Mouse (Mus musculus) heart, embryonic 14.5 days (tissue): ENCODE data around the gene Rhobtb3. TPM values are rescaled to one million over a fixed set of nuclear protein-coding genes. Genes with fewer than 3 reads are reported as not detected.

Experiments used
- ATAC-seq: fragments of 200-750 bp; cut with Nextera tagmentation; 2 replicates; pipeline ENCODE4 v1.8.0; 2017; ENCODE audit warnings: low read depth, moderate TSS enrichment; ENCODE audit not compliant: insufficient number of reproducible peaks, insufficient read depth, low FRiP score
- H3K27ac ChIP-seq, 2 experiments: fragments of 200-500 bp in 1 of 2; fragments of 300-500 bp in 1 of 2; sonication (generic) in 1 of 2; replicated peaks in 1 of 2; 2 replicates each; pipeline ENCODE4 v1.5.1; 2012 to 2014; ENCODE audit warnings: low read depth in 2 of 2, low read length in 2 of 2, control low read depth in 1 of 2, mild to moderate bottlenecking in 1 of 2, mixed read lengths in 1 of 2; ENCODE audit not compliant: control insufficient read depth in 1 of 2, insufficient read depth in 1 of 2
- H3K27me3 ChIP-seq: fragments of 300-500 bp; sonication (generic); 2 replicates; pipeline ENCODE4 v1.6.1; 2014; ENCODE audit warnings: mild to moderate bottlenecking, low read length, control low read depth; ENCODE audit not compliant: control insufficient read depth, insufficient read depth
- H3K36me3 ChIP-seq: fragments of 300-500 bp; sonication (generic); 2 replicates; pipeline ENCODE4 v1.6.1; 2014; ENCODE audit warnings: mild to moderate bottlenecking, control low read depth, low read length, mixed read lengths; ENCODE audit not compliant: control insufficient read depth, insufficient read depth
- H3K4me1 ChIP-seq, 2 experiments: fragments of 200-500 bp in 1 of 2; fragments of 300-500 bp in 1 of 2; sonication (generic) in 1 of 2; 2 replicates each; pipeline ENCODE4 v1.6.1; 2012 to 2014; ENCODE audit warnings: low read length in 2 of 2, control low read depth in 1 of 2, mixed read lengths in 1 of 2; ENCODE audit not compliant: control insufficient read depth in 2 of 2, insufficient read depth in 2 of 2
- H3K4me2 ChIP-seq: fragments of 300-500 bp; sonication (generic); 2 replicates; pipeline ENCODE4 v1.6.1; 2014; ENCODE audit warnings: mild to moderate bottlenecking, low read length
- H3K4me3 ChIP-seq, 2 experiments: fragments of 200-500 bp in 1 of 2; fragments of 300-500 bp in 1 of 2; sonication (generic) in 1 of 2; 2 replicates each; pipeline ENCODE4 v1.5.1; 2012 to 2014; ENCODE audit warnings: low read length in 2 of 2, mild to moderate bottlenecking in 2 of 2, control low read depth in 1 of 2, low read depth in 1 of 2, moderate library complexity in 1 of 2; ENCODE audit not compliant: control insufficient read depth in 1 of 2, insufficient read depth in 1 of 2
- H3K9ac ChIP-seq: fragments of 300-500 bp; sonication (generic); 2 replicates; pipeline ENCODE4 v1.6.1; 2014; ENCODE audit warnings: mild to moderate bottlenecking, low read length
- H3K9me3 ChIP-seq: fragments of 300-500 bp; sonication (generic); 2 replicates; pipeline ENCODE4 v1.6.1; 2016; ENCODE audit warnings: low read length, control low read depth; ENCODE audit not compliant: control insufficient read depth
- WGBS: fragments of 180-500 bp; shearing (Covaris S2); extraction: QIAGEN DNeasy Blood & Tissue Kit; methylation state at CpG from one replicate; pipeline ENCODE4 v1.1.7; 2014; 5-methylcytosine and 5-hydroxymethylcytosine counted together
- polyA plus RNA-seq: library from polyadenylated mRNA; unstranded; fragments of >200 nt; fragmentation: Nextera tagmentation; extraction: Ambion mirVana; gene quantifications from 2 replicates; pipeline ENCODE4 v1.2.1, GENCODE M21; 2014

The Rhobtb3 gene
- polyA plus RNA-seq, 1 experiment from 2014 or later: 35.0 TPM

DNA sequence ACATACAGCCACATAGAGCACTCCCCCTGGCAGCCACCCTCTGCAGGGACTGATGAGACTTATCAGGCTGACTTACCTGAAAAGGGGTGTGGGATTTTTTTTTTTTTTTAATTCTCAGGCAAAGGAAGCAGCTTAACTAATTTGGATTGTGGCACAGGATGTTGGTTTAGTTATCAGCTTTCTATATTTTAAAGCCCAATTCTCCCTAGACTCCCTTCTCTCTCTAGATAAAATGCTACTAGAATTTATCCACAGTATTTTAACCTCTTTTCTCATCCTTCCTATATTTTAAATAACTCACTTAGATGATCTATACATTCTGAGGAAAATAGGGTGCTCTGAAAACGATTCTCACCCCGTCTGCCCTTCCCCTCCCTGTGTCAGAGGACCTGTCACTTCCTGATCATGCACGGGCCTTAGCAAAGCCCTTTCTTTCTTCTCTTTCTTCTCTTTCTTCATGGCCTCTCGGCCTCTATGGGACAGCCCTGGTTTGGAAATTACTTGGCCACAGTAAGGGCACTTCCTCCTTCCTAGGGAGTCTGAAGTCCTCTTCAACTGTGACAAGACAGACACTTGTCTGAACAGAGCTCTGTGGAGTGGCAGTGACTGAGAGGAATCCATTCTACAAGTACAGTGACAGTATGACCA, 98.1 kb downstream of the Rhobtb3 start:
- ATAC-seq: no peak
- Histone ChIP-seq H3K27me3 (no peaks in the 10 kb centered on the region), H3K4me2 (no peak overlapping the region), H3K4me1 (peaks cover 2 to 20% of the 10 kb centered on the region in 2 experiments; a peak in 3 of 4 replicates), H3K9ac (no peak overlapping the region), H3K36me3 (peaks cover 22% of the 10 kb centered on the region), H3K27ac (no peak overlapping the region), H3K4me3 (no peak overlapping the region), H3K9me3 (no peaks in the 10 kb centered on the region)
- 63% methylated on average over 4 of the region's 4 CpGs for WGBS

DNA sequence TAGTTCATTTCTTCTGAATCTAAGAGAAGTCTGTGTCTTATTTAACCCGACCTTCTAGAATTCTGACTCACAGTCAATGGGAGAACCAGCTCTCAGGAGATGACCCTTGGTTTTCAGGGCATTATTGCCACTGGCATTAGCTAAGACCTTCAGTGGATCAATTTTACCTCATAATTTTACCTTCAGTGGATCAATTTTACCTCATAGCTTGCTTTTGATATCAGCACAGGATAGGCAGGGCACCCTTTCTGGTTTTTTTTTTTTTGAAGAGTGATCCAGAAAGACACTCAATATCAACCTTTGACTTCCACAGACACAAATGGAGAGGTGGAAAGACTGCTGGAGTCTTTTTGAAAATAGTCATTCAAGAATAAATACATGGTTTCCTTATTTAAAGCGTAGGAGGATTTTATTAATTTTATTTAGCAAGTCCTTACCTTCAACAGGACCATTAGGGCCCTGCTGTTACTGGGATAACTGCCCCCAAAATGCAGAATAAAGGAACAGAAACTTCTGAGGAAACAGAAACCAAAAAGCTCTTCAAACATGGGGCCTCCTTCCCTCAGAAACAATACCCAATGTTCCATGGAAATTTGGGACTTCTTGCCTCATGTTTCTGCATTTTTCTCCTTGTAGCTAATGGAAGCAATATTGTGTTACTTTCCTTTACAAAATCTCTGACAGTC, 98.7 kb downstream of the Rhobtb3 start:
- Histone ChIP-seq H3K4me3 (no peak overlapping the region), H3K9me3 (no peaks in the 10 kb centered on the region), H3K9ac (no peak overlapping the region), H3K4me2 (no peak overlapping the region), H3K27me3 (no peaks in the 10 kb centered on the region), H3K36me3 (peaks cover 20% of the 10 kb centered on the region), H3K4me1 (peaks cover 2 to 20% of the 10 kb centered on the region in 2 experiments; a peak in 3 of 4 replicates), H3K27ac (no peak overlapping the region)
- no peak for ATAC-seq
- 90% methylated on average over 2 of the region's 2 CpGs for WGBS

DNA sequence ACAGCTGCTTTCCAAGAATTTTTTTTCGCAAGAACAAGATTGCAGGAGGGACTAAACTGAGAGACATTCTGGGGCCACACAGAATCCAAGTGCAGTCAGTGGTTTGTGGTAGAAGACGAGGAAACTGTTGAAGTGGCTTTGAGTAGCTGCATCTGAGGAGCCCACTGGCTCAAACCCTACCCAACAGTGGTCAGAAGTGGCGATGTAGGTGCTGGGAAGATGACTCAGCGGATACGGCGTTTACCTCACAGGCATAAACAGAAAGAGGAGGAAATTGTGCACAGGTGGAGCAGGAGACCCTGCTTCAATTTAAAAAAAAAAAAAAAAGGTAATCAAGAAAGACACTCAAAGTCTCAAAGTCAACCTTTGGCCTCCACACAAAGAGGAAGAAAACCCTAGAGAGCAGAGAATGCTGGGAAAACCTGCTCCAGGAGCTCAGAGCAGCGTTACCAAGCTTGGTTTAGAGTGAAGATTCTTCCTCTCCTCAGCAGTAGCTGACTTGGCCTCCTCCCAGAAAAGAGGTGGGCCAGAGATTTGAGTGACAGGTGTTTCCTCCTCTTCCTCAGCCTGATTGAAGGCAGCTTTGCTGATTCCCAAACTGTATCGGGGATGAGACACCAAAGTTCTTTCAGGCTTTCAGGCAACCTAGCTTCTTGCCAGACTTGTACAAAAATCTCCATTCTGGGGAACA, 99.6 kb downstream of the Rhobtb3 start:
- peaks cover 6 to 24% of the 10 kb centered on the region in 2 experiments for H3K4me1 ChIP-seq
- H3K9ac ChIP-seq: no peak overlapping the region
- no peaks in the 10 kb centered on the region for H3K9me3 ChIP-seq
- peaks cover 18% of the 10 kb centered on the region for H3K36me3 ChIP-seq
- H3K27ac ChIP-seq: no peak overlapping the region
- no peaks in the 10 kb centered on the region for H3K27me3 ChIP-seq
- 79% methylated on average over 8 of the region's 8 CpGs for WGBS
- H3K4me3 ChIP-seq: no peak overlapping the region
- H3K4me2 ChIP-seq: no peak overlapping the region
- ATAC-seq: no peak

DNA sequence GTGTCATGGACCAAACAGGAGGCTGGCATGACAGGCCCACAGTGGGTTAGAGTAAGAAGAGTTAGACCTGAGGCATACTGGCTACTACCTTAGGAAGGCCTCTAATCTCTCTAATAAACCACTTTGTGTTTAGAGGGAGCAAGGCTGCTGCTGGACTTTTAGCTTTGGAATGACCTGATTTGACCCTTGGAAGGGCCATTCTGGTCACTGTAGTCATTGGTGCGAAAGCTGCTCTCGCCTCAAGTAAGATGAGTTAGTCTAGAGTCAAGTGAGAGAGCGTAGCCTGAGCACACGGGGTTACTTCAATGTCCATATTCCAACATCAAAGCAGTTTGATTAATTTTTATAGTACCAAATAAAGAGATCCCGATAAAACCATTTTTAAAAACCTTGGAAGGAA, 100.4 kb downstream of the Rhobtb3 start:
- no peak overlapping the region for H3K27ac ChIP-seq
- WGBS: 95% methylated on average over 5 of the region's 5 CpGs
- H3K36me3 ChIP-seq: peaks cover 14% of the 10 kb centered on the region
- H3K4me2 ChIP-seq: no peak overlapping the region
- H3K9me3 ChIP-seq: no peaks in the 10 kb centered on the region
- H3K4me3 ChIP-seq: no peak overlapping the region
- peaks cover 6 to 25% of the 10 kb centered on the region in 2 experiments for H3K4me1 ChIP-seq
- no peaks in the 10 kb centered on the region for H3K27me3 ChIP-seq
- no peak for ATAC-seq
- no peak overlapping the region for H3K9ac ChIP-seq

DNA sequence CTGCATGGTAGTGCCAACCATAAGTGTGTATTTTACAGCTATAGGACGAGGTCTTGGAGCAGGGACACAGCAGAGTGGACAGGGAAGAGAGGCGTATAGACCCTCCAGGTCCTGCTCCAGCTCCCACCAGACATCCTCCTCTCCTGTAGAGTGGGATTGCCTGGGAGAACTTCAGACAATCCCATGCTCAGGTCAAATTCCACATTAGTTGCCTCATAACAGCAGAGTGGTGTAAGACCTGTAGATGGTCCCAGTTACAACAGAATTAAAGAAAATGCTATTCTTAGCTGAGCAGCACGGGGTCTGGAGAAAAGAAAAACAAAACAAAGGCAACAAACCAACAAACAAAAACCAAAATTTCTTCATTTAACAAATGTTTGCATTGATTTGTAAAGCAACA, 101.8 kb downstream of the Rhobtb3 start:
- Histone ChIP-seq H3K9me3 (no peaks in the 10 kb centered on the region), H3K9ac (0 out of 2 replicates have a peak overlapping the region, but pooled peaks have one; percentile 0), H3K4me1 (peaks cover 6 to 25% of the 10 kb centered on the region in 2 experiments), H3K4me3 (no peak overlapping the region; a peak in 1 of 4 replicates), H3K36me3 (peaks cover under 1% of the 10 kb centered on the region; the same call in 1 of the 2 replicates), H3K27ac (no peak overlapping the region), H3K27me3 (no peaks in the 10 kb centered on the region), H3K4me2 (peak overlapping the region; percentile 88)
- no peak for ATAC-seq
- WGBS: 74% methylated on average over 3 of the region's 3 CpGs

DNA sequence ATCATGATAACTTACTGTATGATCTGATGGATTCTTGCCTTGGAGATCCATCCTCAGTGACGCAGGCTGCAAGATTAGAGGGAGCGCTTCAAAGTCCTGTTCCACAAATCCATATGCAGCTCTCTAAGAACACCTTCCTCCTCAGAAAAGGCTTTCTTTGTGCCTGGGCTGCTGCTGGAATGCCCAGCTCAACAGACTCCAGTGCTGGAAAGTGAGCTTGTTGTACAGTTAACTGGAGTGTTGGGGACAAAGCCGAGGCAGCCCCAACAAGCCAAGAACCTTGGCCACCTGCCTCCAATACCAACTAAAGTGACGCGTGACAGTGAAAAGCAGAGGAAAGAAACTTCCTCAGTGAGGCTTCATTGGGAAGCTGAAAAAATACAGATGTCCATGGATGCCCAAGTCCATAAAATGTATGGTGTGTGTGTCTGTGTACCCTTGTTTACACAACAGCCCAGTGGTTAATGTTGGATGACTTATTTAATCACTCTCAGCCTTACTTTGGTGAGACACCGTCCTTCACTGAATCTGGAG, 102.9 kb downstream of the Rhobtb3 start:
- Histone ChIP-seq H3K4me2 (peak overlapping the region; percentile 88), H3K36me3 (no peaks in the 10 kb centered on the region), H3K27ac (peak overlapping the region; percentile 93 to 95), H3K9me3 (no peaks in the 10 kb centered on the region), H3K4me3 (peak overlapping the region; percentile 70 to 76), H3K9ac (peak overlapping the region; percentile 85), H3K27me3 (no peaks in the 10 kb centered on the region), H3K4me1 (peaks cover 6 to 25% of the 10 kb centered on the region in 2 experiments)
- ATAC-seq: no peak
- 30% methylated on average over 6 of the region's 6 CpGs for WGBS

DNA sequence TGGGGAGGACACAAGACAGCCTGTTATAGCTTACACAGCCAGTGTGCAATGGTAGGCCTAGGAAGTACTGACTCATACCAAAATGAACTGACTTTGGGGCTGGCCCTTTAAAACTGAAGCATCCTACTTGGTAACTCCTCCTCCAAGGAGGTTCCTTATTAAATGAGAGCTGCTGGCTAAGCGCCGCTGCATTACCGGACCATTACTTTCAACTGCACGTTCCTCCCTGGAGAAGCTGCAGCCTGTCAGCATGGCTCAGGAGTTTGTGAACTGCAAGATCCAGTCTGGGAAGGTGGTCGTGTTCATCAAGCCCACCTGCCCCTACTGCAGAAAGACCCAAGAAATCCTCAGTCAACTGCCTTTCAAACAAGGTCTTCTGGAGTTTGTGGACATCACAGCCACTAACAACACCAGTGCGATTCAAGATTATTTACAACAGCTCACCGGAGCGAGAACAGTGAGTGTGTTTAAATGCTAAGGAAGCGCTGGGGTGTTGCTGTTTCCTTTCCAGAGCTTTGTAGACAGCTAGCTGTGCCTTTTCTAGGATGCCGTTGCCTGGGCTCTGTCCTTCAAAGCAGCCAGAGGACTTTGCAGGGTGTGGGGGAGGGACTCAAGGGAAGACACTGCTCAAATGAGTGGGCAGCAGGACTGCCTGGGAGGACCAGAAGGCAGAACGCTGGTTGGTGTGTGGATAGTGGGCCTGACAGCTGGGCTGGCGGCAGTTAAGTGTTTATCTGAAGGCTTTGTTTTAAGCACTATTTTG, 103.8 kb downstream of the Rhobtb3 start, which contains the start of gene Glrx:
Gene Glrx, plus strand, starts transcription at position 150 of the 763 bp plus-strand sequence.
- Histone ChIP-seq H3K9me3 (no peaks in the 10 kb centered on the region), H3K27me3 (no peaks in the 10 kb centered on the region), H3K9ac (peak within 1 kb of the TSS; percentile 85), H3K4me1 (peaks cover 6 to 25% of the 10 kb centered on the region in 2 experiments), H3K36me3 (no peaks in the 10 kb centered on the region), H3K4me3 (peak within 1 kb of the TSS; percentile 70 to 76), H3K27ac (peak within 1 kb of the TSS; percentile 93 to 95), H3K4me2 (peak within 1 kb of the TSS; percentile 88)
- under 1% methylated on average over 12 of the region's 12 CpGs for WGBS
- peak; percentile 90 for ATAC-seq
